Mouse (Mus musculus) neural tube, embryonic 12.5 days (tissue): ENCODE measurements at regions not wholly inside any gene's neighbourhood (a gene's known extent, or its start where the extent isn't known, plus 50 kb on each side); places are given as distances from the start of the nearest gene placed in this dataset.
A peak's percentile ranks its signal among the peaks of the same experiment; 100 is the strongest.

Experiments used
- ATAC-seq: fragments of 200-750 bp; cut with Nextera tagmentation; 2 replicates; pipeline ENCODE4 v1.8.0; 2017; ENCODE audit warnings: low read depth, mild to moderate bottlenecking, moderate TSS enrichment, moderate library complexity; ENCODE audit not compliant: low FRiP score
- H3K27ac ChIP-seq: fragments of 300-500 bp; sonication (generic); 2 replicates; pipeline ENCODE4 v1.5.1; 2016
- H3K27me3 ChIP-seq: fragments of 300-500 bp; sonication (generic); replicated peaks from 2 replicates; pipeline ENCODE4 v1.6.1; 2016; ENCODE audit warnings: mild to moderate bottlenecking
- H3K36me3 ChIP-seq: fragments of 300-500 bp; sonication (generic); 2 replicates; pipeline ENCODE4 v1.6.1; 2016; ENCODE audit warnings: mild to moderate bottlenecking
- H3K4me1 ChIP-seq: fragments of 300-500 bp; sonication (generic); 2 replicates; pipeline ENCODE4 v1.6.1; 2016
- H3K4me2 ChIP-seq: fragments of 300-500 bp; sonication (generic); replicated peaks from 2 replicates; pipeline ENCODE4 v1.6.1; 2016; ENCODE audit warnings: mild to moderate bottlenecking
- H3K4me3 ChIP-seq: fragments of 300-500 bp; sonication (generic); 2 replicates; pipeline ENCODE4 v1.5.1; 2016
- H3K9ac ChIP-seq: fragments of 300-500 bp; sonication (generic); 2 replicates; pipeline ENCODE4 v1.6.1; 2016; ENCODE audit warnings: mild to moderate bottlenecking
- H3K9me3 ChIP-seq: fragments of 300-500 bp; sonication (generic); 2 replicates; pipeline ENCODE4 v1.6.1; 2016; ENCODE audit warnings: mild to moderate bottlenecking
- WGBS: fragments of 180-500 bp; shearing (Covaris S2); methylation state at CpG from one replicate; pipeline ENCODE4 v1.1.7; 2016; 5-methylcytosine and 5-hydroxymethylcytosine counted together

- no peak overlapping the region for H3K4me2 ChIP-seq
- no peaks in the 10 kb centered on the region for H3K4me1 ChIP-seq
- H3K9ac ChIP-seq, result no peak overlapping the region
- no peaks in the 10 kb centered on the region for H3K9me3 ChIP-seq
- no peaks in the 10 kb centered on the region for H3K36me3 ChIP-seq
- no peak overlapping the region for H3K27ac ChIP-seq
- no peak for ATAC-seq
- no peak overlapping the region for H3K4me3 ChIP-seq
- 95% methylated on average over 3 of the region's 3 CpGs for WGBS
- H3K27me3 ChIP-seq, result no peaks in the 10 kb centered on the region
These were observed 298.2 kb upstream of the Igbp1b start for GRCm38 (mm10) chr6:138956461-138957072.

- ATAC-seq, result no peak
- H3K4me2 ChIP-seq, result no peak overlapping the region
- H3K27ac ChIP-seq, result no peak overlapping the region
- no peak overlapping the region for H3K4me3 ChIP-seq
- H3K27me3 ChIP-seq, result no peaks in the 10 kb centered on the region
- H3K9ac ChIP-seq, result no peak overlapping the region
- WGBS, result 92% methylated on average over 3 of the region's 3 CpGs
- no peaks in the 10 kb centered on the region for H3K36me3 ChIP-seq
- no peaks in the 10 kb centered on the region for H3K9me3 ChIP-seq
- H3K4me1 ChIP-seq, result no peaks in the 10 kb centered on the region
These were observed 292.5 kb upstream of the Igbp1b start for GRCm38 (mm10) chr6:138950888-138951287.

GRCm38 (mm10) chr6:138946632-138947031 is 288.3 kb upstream of the Igbp1b start:
- WGBS, result 86% methylated on average over 5 of the region's 5 CpGs
- Histone ChIP-seq H3K9ac (no peak overlapping the region), H3K27me3 (no peaks in the 10 kb centered on the region), H3K9me3 (no peaks in the 10 kb centered on the region), H3K4me2 (no peak overlapping the region), H3K4me1 (no peaks in the 10 kb centered on the region), H3K4me3 (no peak overlapping the region), H3K27ac (no peak overlapping the region), H3K36me3 (no peaks in the 10 kb centered on the region)
- ATAC-seq, result no peak

GRCm38 (mm10) chr6:138945432-138945831 is 287.1 kb upstream of the Igbp1b start:
- no peaks in the 10 kb centered on the region for H3K9me3 ChIP-seq
- no peaks in the 10 kb centered on the region for H3K36me3 ChIP-seq
- ATAC-seq, result no peak
- H3K27me3 ChIP-seq, result no peaks in the 10 kb centered on the region
- H3K27ac ChIP-seq, result no peak overlapping the region
- 63% methylated on average over 1 of the region's 1 CpGs for WGBS
- H3K4me3 ChIP-seq, result no peak overlapping the region
- H3K4me2 ChIP-seq, result no peak overlapping the region
- H3K9ac ChIP-seq, result no peak overlapping the region
- H3K4me1 ChIP-seq, result no peaks in the 10 kb centered on the region

- Histone ChIP-seq H3K9ac (no peak overlapping the region), H3K27ac (no peak overlapping the region), H3K36me3 (no peaks in the 10 kb centered on the region), H3K27me3 (no peaks in the 10 kb centered on the region), H3K4me2 (no peak overlapping the region), H3K4me1 (no peaks in the 10 kb centered on the region), H3K4me3 (no peak overlapping the region), H3K9me3 (no peaks in the 10 kb centered on the region)
- no peak for ATAC-seq
- 59% methylated on average over 2 of the region's 2 CpGs for WGBS
These were observed 261.8 kb upstream of the Igbp1b start for GRCm38 (mm10) chr6:138920161-138920560.

GRCm38 (mm10) chr6:138919531-138919930 is 261.2 kb upstream of the Igbp1b start:
- ATAC-seq, result no peak
- 91% methylated on average over 4 of the region's 4 CpGs for WGBS
- Histone ChIP-seq H3K27me3 (no peaks in the 10 kb centered on the region), H3K9me3 (no peaks in the 10 kb centered on the region), H3K9ac (no peak overlapping the region), H3K4me1 (no peaks in the 10 kb centered on the region), H3K4me2 (no peak overlapping the region), H3K4me3 (no peak overlapping the region), H3K36me3 (no peaks in the 10 kb centered on the region), H3K27ac (no peak overlapping the region)

GRCm38 (mm10) chr6:138914981-138915380 is 256.6 kb upstream of the Igbp1b start:
- no peaks in the 10 kb centered on the region for H3K4me1 ChIP-seq
- ATAC-seq, result no peak
- H3K4me3 ChIP-seq, result no peak overlapping the region

GRCm38 (mm10) chr6:138873610-138874009 is 215.3 kb upstream of the Igbp1b start:
- H3K4me2 ChIP-seq, result no peak overlapping the region
- ATAC-seq, result peak; percentile 61; the same call in 1 of the 2 replicates
- no peaks in the 10 kb centered on the region for H3K36me3 ChIP-seq
- no peak overlapping the region for H3K9ac ChIP-seq
- H3K4me3 ChIP-seq, result no peak overlapping the region
- no peaks in the 10 kb centered on the region for H3K9me3 ChIP-seq
- no peaks in the 10 kb centered on the region for H3K4me1 ChIP-seq
- no peaks in the 10 kb centered on the region for H3K27me3 ChIP-seq
- H3K27ac ChIP-seq, result no peak overlapping the region
- WGBS, result 75% methylated on average over 12 of the region's 12 CpGs

More at GRCm38 (mm10) chr6:138914981-138915380, 256.6 kb upstream of the Igbp1b start:
- no peak overlapping the region for H3K27ac ChIP-seq
- no peaks in the 10 kb centered on the region for H3K9me3 ChIP-seq
- no peaks in the 10 kb centered on the region for H3K27me3 ChIP-seq
- H3K9ac ChIP-seq, result no peak overlapping the region
- WGBS, result 63% methylated on average over 3 of the region's 3 CpGs
- no peak overlapping the region for H3K4me2 ChIP-seq
- H3K36me3 ChIP-seq, result no peaks in the 10 kb centered on the region

GRCm38 (mm10) chr6:138872495-138873415 is 214.4 kb upstream of the Igbp1b start:
- Histone ChIP-seq H3K27ac (no peak overlapping the region), H3K9ac (no peak overlapping the region), H3K27me3 (no peaks in the 10 kb centered on the region), H3K4me3 (no peak overlapping the region), H3K9me3 (no peaks in the 10 kb centered on the region), H3K4me1 (no peaks in the 10 kb centered on the region), H3K4me2 (no peak overlapping the region), H3K36me3 (no peaks in the 10 kb centered on the region)
- 0 out of 2 replicates have a peak, but pooled peaks have one; percentile 21 for ATAC-seq
- 78% methylated on average over 20 of the region's 20 CpGs for WGBS

- H3K4me2 ChIP-seq, result no peak overlapping the region
- H3K27ac ChIP-seq, result no peak overlapping the region
- no peak for ATAC-seq
- no peaks in the 10 kb centered on the region for H3K36me3 ChIP-seq
- no peak overlapping the region for H3K4me3 ChIP-seq
- no peaks in the 10 kb centered on the region for H3K4me1 ChIP-seq
- H3K27me3 ChIP-seq, result no peaks in the 10 kb centered on the region
- H3K9ac ChIP-seq, result no peak overlapping the region
- no peaks in the 10 kb centered on the region for H3K9me3 ChIP-seq
- 91% methylated on average over 8 of the region's 8 CpGs for WGBS
These were observed 179.7 kb upstream of the Igbp1b start for GRCm38 (mm10) chr6:138838043-138838442.

GRCm38 (mm10) chr6:138834876-138835275 is 176.5 kb upstream of the Igbp1b start:
- no peaks in the 10 kb centered on the region for H3K36me3 ChIP-seq
- no peak overlapping the region for H3K27ac ChIP-seq
- no peaks in the 10 kb centered on the region for H3K9me3 ChIP-seq
- no peak overlapping the region for H3K4me2 ChIP-seq
- H3K9ac ChIP-seq, result no peak overlapping the region
- 89% methylated on average over 6 of the region's 6 CpGs for WGBS
- H3K4me1 ChIP-seq, result no peaks in the 10 kb centered on the region
- no peak overlapping the region for H3K4me3 ChIP-seq
- no peaks in the 10 kb centered on the region for H3K27me3 ChIP-seq
- no peak for ATAC-seq

- Histone ChIP-seq H3K9ac (no peak overlapping the region), H3K9me3 (no peaks in the 10 kb centered on the region), H3K27ac (no peak overlapping the region), H3K36me3 (no peaks in the 10 kb centered on the region), H3K27me3 (no peaks in the 10 kb centered on the region), H3K4me1 (no peaks in the 10 kb centered on the region), H3K4me3 (no peak overlapping the region), H3K4me2 (no peak overlapping the region)
- no peak for ATAC-seq
- 79% methylated on average over 4 of the region's 4 CpGs for WGBS
These were observed 143.5 kb upstream of the Igbp1b start for GRCm38 (mm10) chr6:138801835-138802234.
